Mouse (Mus musculus): ENCODE data around the gene Gab2.

Gab2 gene

DNA sequence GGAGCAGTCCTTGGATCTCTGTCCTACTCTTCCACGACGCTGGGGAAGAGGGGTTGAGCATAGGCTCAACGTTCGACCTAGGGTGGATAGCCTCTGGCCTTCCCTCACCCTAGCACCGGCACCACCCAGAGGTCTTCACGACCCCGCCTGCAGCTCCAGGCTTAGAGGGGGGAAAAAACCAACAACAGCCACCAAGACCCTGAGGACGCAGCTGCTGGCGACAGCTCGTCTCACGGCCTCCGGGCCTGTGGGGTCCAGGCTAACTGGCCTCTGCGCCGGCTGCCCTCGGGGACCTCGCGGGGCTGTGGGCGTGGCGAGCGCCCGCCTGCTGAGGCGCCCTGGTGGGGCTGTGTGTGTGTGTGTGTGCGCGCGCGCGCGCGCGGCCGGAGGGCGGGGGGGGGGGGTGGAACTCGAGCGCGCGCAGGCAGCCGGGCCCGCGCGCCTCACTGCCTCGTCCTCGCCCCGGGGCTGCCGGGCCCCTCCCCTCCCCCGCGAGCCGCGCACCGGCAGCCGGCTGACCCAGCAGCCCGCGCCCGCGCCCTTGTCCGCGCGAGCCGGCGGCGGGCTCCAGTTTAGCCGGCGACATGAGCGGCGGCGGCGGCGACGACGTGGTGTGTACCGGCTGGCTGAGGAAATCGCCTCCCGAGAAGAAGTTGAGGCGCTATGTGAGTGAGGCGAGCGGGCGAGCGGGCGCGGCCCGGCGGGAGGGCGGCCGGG, at the start of gene Gab2:
Gene Gab2 (plus strand): TSS at position 345 of the 717 bp plus-strand sequence.
- peak; percentile 58 for DNase-seq (ENCODE audit: low read depth, low spot score)

DNA sequence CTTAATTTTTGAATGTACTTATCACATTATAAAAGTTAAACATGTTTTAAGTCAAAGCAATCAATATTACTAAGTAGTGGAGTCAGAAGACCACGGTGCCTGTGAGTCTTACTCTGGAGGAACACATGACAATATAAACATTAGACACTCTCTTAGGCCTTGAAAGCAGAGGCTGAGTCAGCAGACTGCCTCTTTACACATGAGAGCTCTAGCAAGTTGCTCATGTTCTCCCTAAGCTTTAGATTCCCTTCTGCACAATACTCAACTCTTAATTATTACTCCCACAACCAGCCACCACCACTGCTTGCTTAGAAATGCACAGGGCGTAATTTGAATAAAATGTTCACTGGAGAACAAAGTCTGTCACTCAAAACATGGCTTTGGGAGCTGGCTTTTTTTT, 49.0 kb upstream of the Gab2 start:
- DNase-seq (ENCODE audit: low read depth, low spot score), result no peak

DNA sequence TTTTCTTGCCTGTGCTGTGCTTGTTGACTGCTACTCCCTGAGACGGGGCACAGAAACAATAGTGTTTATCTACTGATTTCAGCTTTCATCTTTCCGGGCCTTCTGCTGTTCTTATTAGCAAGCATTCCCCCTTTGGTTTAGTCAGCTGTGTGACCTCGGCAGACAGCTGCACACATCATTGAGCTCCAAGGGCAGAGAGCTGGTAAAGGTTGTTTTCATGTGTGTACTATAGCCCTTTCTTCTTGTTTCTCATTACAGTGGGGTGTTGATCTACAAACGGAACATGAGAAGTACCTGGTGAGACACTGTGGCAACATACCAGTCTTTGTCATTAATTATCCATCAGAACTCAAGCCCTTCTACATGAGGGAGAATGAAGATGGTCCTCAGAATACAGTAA, 41.7 kb upstream of the Gab2 start:
- no peak for DNase-seq (ENCODE audit: low read depth, low spot score)

DNA sequence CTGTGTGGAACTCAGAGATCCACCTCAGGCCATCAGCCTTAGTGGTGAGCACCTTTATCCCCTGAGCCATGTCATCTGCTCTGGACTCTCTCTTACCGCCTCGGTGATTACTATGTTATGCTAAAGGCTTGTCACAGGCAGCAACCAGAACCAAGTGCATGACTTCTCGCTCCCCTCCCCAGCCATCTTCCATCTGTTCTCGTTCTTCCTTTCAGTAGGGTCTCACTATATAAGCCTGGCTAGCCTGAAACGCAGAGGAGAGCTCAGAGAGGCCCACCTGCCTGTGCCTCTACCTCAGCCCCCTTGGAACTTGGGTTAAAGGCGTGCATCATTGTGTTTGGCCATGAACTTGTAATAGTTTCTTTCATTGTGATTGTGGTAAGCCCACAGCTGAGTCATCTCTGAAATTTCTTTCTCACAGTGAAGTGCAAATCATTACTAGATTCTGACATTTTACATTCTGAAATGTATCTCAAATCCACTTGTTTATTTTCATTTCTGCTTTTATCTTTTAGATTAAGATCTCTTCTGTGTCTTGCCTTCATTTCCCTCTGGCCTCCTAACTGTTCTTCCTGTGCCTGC, 39.4 kb upstream of the Gab2 start:
- no peak for DNase-seq (ENCODE audit: low read depth, low spot score)

DNA sequence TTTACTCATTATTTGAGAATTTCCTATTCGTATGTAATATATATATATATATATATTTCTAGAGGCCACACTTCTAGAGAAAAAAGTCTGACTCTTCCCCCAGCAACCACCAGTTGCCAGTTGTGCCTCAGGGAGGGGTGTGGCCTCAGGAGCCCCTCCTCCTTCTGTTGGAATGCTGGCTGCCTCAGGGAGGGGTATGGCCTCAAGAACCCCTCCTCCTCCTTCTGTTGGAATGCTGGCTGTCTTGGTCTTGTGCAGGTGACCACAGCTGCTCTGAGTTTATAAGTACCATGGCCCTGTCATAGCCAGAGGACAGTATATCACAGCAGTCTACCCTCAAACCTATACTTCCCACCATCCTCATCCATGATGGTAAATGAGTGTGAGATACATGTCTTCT, 38.4 kb upstream of the Gab2 start:
- no peak for DNase-seq (ENCODE audit: low read depth, low spot score)

DNA sequence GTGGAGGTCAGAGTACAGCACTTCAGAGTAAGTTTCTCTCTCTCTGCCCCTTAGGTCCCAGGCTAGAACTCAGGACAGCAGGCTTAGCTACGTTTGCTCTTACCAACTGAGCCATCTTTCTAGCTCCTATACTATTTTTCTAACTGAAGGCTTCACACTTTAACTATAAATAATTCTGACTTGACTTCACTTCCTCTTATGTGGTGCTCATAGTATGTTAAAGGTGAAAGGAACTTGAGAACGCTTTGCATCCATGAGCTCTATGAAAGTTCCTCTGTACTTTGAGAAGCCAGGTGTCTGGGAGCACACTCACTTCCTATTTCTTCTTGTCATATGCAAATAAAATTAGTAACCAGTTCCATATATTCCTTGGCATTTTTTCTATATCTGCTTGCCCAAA, 20.4 kb upstream of the Gab2 start:
- DNase-seq (ENCODE audit: low read depth, low spot score), result no peak

DNA sequence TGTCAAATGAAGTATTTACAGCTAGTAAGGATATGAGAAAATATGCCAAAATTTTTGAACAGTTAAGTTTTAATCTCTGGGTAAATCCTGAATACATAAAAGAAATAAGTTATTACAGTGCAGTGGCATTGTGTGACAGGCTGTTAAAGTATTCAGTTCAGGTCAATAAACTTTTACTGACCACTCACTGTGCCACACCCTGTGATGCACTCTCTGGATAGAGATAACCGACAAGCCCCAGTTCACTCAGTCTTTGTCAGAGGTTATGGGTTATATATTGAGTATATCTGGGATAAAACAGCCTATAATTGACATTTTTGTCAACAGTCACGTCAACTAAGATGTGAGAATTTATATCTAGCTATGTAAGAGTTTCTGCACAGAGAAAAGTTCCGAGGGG, 9.9 kb upstream of the Gab2 start:
- DNase-seq (ENCODE audit: low read depth, low spot score), result no peak

DNA sequence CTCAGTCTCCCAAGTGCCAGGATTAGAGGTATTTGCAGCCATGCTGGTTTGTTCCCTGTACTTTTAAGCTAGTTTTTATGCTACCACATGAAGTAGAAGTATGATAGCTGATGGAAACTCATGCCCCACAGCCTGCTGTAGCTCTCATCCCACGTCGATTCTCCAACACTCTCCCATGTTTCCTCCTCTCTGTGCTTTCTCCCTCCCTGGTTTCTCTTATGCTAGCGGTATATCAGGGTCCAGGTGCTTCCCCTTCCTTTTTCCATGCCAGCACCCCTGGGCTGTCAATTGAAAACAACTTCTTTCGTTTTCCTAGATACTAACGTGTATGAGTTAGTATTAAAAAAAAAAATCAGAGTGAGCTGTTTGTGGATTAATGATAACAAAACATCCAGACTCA, 9.3 kb upstream of the Gab2 start:
- DNase-seq (ENCODE audit: low read depth, low spot score), result no peak

DNA sequence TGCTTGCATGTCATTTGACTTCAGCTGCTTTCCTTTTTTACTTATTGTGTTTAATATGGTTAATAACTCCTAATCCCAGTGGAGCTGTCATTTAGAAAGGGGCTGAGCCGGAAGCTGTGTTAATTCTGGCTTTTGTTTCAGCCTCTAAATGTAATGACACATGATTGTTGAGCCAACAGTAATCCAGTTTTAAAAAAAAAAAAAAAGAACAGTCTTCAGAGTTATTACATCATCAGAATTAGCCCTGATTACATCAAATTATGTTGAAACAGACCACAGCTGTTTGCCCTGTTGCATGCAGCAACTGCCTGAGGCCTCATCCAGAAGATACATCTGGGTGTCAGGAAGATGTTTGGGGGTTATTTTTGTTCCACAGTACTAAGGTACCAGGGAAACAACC, 6.4 kb upstream of the Gab2 start:
- DNase-seq (ENCODE audit: low read depth, low spot score), result no peak

DNA sequence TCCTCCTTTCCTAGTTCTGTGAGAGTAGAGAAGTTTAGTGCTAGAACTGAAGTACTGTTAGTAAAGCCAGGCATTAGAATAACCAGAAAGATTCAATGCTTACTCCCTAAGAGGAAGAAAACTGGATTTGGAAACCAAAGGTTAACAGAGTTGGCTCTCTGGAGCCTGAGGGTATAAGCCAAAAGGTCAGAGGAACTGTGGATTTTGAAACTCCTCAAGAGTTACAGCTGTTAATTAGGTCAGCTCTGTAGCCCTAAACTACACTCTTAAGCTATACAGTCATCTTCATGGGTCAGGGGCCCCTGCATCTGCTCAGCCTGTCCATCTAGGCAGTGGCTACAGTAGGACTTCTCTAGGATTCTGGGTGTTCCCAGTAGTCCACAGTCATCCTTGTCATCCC, 4.4 kb upstream of the Gab2 start:
- no peak for DNase-seq (ENCODE audit: low read depth, low spot score)

DNA sequence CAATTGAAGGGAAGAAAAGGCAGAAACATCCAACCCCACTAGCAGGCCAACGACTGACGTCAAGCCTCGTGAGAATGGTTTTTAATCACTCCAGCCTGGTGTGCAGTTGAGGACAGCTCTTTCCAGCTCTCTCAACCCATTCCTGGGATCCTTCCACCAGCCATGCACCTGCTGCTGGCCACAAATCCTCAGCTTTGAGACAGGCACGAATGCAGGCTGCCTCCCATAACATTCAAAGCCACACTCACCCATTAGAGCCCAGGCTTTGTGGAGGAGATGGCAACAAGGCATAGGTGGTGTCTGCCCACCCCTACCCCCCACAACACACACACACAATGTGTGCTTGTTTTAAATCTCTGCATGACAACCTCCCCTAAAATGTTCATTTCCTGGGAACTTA, 2.7 kb upstream of the Gab2 start:
- DNase-seq (ENCODE audit: low read depth, low spot score), result no peak

DNA sequence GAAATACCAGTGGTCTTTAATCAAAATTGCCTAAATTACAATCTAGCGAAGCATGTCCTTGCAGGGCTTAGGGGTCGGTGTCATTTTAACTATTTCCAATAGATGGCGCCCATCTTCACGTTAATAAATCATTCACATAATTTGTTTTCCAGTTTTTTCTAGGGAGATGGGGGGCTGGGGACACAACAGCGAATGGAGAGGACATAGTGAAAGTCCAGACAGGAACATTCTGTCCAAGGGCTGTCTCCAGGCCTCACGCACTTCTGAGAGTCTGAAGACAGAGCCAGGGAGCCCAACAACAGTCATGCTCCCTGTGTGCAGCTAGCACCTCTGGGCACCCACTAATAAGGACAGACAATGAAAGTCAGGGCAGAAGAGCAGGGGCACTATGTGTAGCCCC, 2.2 kb upstream of the Gab2 start:
- no peak for DNase-seq (ENCODE audit: low read depth, low spot score)

DNA sequence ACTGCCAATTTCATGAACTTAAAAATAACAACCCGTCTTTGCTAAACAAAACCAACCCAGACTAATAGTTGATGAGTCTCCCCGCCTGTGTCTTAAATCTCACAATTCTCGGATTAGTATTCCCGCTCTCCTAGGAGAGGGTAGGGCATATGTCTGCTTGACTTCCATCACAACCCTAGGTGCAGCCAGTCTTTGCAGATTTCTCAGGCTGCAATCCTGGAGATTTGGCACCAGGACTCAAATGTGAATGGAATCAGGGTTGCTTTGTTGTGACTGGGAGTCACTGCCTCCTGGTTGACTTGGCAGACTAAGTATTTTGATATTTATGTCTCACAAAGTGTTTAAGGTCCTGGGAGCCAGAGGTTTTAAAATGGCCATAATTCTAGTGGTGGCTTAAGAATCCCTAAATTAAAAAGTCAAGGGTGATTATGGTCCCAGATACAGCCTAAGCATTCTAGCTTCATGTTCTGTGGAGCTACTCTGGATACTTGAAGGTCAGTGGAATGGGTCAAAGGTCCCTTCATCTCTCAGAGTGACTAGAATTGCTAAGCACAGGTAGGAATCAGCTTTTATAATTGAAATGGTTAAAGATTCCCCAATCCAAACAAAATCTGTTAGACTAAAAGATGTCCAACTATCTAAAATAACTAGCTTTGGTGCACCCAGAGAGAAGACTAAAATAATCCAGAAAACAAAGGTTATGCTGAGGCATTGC, 1.6 kb upstream of the Gab2 start:
- DNase-seq (ENCODE audit: low read depth, low spot score), result no peak

DNA sequence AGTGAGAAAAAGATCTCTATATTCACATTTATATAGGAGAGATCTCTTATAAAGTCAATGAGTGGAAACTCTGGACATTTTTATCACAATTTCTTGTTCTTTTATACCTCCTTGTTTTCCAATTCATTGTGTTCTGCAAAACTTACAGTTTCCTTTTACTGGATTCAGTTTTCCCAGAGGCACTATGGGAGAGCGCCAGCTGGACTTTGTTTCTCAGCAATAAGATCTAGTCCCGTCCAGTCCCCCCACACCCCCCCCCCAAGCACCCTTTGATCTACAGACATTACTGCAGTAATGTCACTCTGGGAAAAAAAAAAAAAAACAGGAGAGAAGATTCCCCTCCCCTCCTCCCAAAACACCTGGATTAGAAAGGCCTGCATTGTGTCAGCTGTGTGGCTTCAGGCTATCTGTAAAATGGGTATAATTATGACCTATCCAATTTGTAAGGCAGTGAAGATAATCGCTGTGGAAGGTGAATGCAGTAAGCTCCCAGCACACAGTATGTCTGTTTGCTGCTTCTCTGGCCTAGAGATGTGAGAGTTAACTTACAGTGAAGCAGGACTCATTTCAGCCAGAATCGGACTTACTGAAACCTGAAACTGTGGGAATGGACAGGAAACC, 655 bp upstream of the Gab2 start:
- DNase-seq (ENCODE audit: low read depth, low spot score), result no peak

DNA sequence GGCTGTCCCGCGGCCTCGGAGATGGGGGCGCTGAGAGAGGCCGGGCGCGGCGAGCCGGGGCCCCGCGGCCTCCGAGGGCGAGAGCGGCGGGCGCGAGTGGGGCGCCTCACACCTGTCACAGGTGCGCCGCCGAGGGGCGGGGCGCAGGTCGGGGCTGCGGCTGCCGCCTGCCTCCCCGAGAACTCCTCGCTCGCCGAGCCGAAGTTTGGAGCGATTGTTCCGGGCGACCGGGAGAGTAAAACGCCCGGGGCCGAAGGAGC, 503 bp downstream of the Gab2 start:
- DNase-seq (ENCODE audit: low read depth, low spot score), result no peak

DNA sequence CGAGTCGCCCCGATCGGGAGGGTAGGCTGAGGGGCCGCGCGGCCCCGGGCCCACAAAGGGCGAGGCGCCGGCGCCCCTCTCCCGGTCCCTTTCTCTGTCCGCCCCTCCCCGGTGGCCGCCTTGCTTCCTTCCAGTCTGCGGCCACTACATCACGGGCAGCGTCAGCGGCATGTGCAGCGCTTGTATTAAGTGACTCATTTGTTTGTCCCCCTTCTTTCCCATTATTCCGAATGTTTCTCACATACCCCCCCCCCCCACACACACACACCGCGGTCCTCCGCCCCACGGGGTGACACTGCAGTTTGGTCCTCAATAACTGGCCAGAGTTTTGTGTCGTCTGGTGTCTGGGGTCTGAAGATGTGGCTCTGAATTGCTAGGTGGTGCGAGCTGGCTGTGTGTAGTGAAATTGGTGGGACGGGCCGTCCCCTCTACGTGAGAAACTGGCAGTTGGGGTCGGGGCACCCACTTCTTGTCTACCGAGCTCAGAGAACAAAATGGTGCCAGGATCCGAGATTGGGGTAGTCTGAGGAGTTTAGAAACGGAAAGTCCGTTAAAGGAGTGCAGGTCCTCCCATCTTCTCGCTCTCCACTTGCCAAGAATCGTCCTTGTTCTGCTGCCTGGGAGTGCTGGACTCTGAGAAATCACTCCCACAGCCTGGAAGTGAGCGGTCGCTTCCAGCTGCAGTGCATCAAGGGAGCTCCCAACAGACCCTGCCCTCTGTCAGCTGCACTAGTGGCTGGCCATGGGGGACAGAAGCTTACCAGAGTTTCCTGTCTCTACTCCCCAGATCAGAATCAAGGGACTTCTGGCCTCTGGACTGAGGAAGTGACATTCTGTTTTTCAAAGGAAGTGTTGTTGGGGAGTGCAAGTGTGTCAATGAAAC, 1.1 kb downstream of the Gab2 start:
- no peak for DNase-seq (ENCODE audit: low read depth, low spot score)

DNA sequence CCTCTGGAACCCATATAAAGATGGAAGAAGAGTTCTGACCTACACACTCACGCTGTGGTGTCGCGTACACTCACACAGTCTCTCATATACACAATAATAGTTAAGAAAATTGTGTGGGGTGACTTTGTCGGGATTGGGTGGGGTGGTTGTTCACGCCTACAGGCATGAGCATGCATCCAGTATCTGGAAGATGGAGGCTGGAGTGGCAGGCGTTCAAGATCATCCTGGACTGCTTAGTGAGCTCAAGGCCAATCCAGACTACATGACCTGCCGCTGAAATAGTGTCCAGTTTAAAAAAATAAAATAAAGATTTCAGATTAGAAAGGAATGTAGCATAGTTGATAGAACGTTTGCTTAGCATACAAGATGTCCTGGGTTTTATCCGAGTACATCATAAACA, 2.2 kb downstream of the Gab2 start:
- DNase-seq (ENCODE audit: low read depth, low spot score), result no peak

DNA sequence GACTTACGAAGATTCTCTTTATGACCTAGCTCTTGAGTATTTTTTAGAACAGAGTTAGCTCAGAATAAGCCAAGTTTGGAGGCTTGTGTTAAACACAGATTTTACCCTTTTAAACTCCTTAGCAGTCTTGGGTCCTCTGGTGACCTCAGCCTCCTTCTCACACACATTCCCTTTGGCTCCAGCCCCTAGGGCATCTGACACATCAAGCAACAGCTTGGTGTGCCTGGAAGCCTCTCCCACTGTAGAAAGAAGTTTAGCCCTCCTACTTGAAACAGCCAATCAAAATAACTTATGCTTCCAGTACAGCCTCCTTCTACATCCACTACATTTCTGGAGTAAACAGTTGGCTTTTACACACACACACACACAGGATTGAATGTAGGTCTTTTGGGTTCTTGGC, 2.8 kb downstream of the Gab2 start:
- DNase-seq (ENCODE audit: low read depth, low spot score), result no peak

DNA sequence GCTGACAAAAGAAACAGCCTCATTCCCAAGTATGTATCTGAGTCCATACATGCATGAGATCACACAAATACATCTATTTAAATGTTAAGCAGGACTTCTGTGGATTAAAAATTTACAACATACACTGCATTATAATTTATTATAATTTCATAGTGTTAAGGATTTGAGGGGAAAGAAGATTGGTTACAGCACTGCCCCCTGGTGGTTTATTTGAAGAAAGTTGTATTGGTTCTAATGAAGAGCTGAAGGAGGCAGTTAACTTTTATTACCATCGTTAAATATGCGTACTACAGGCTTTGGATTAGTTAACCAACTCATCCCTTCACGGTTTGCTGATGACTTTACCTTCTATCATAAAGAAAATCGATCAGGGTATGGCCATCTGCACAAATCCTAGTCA, 3.9 kb downstream of the Gab2 start:
- no peak for DNase-seq (ENCODE audit: low read depth, low spot score)

DNA sequence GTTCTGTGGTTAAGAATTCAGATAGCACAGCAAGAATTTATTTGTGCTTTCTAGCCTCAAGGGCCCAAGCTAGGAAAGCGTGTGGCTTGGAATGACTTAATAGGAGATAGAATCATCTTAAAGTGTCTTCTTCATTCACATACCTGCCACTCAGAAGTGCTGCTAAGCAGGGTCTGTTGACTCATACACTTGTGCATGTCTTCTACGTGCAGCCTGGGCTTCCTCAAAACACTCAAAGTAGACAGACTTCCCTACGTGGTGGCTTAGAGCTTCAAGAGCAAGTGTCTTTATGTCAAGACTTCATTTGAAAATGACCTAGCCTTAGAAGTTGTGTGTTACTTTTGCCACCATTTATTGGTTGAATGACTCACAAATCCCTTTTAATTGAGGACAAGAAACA, 12.9 kb downstream of the Gab2 start:
- DNase-seq (ENCODE audit: low read depth, low spot score), result no peak

DNA sequence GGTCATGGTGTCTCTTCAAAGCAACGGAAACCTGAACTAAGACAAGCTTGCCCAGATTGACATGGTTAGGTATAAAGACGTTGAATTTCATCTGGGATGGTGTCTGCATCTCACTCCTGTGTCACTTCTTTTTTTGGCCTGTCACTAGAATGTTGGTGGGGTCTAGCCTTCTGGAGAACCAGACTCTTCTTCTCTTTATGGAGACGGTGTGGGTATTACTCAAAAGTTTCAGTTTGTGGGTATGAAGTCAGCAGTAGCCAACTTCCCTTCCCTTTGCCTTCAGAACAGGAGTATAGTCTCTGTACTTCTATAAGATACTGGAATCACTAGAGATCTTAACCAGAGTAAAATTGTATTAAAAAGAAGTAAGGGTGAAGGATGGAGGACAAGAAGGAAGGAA, 26.7 kb downstream of the Gab2 start:
- no peak for DNase-seq (ENCODE audit: low read depth, low spot score)

DNA sequence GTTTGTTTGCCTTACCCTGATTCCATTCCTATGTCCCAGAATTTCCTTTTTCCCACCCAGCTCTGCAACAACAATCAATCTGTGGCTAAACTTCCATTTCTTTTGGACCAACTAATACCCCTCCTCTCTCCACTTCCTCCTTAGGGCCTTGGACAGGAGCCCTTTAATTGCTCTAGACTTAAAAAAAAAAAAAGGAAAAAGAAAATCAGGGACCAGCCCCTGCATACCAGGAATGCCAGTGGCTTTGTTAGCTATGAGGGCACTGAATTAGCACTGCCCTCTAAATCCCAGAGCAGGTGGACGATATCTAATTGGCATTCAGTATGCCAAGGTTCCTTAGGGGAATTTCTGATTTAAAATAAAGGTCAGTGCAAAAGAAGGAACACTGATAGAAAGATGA, 47.6 kb downstream of the Gab2 start:
- DNase-seq (ENCODE audit: low read depth, low spot score), result no peak
